ENCODE assay signal across 1 mouse cellular context in the genomic region with DNA sequence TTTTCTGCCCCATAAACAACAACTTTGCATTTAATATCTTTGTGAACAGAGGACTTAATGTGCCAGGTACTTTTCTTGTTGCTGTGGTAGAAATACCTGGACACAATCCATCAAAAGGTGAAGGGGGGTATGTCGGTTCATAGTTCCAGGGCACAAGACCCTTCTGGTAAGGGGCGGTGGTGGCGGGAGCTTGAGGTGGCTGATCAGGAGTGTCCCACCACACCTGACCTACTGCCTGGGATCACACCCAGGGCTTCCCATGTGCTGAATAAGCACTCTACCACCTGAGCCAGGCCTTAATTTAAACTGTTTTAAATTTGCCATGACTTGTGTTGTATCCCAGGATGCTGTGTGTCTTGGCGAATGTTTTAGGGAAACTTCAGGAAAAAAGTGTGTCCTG.
TF ChIP-seq lines count a peak whose summit lies in the region.

No protein-coding gene starts in this region.

TF ChIP-seq in CH12.LX, 34 proteins besides CTCF, POLR2A, EP300 and RAD21 (continued from another document):
- TF ChIP-seq MAX (IDR thresholded peaks at IDR 0.05; ENCODE audit: low read length) (no peak), BHLHE40 (IDR thresholded peaks at IDR 0.05; ENCODE audit: low read depth, low read length) (no peak), JUND (conservative IDR thresholded peaks at IDR 0.05; ENCODE audit: low read depth, low read length) (no peak), PAX5 (IDR thresholded peaks at IDR 0.05; ENCODE audit: low read length) (no peak), ZNF384 (IDR thresholded peaks at IDR 0.05; ENCODE audit: low read depth, low read length) (no peak), IRF4 (IDR thresholded peaks at IDR 0.05; ENCODE audit: low read depth, low read length) (no peak), ELF1 (IDR thresholded peaks at IDR 0.05; ENCODE audit: low read depth, low read length) (no peak), CHD2 (IDR thresholded peaks at IDR 0.05; ENCODE audit: low read length) (no peak), MEF2A (IDR thresholded peaks at IDR 0.05; ENCODE audit: borderline replicate concordance, low read depth, low read length) (no peak), E2F4 (IDR thresholded peaks at IDR 0.05; ENCODE audit: insufficient replicate concordance, low read depth, low read length) (no peak)
